Mouse (Mus musculus) heart, embryonic 11.5 days (tissue): ENCODE measurements at regions not wholly inside any gene's neighbourhood (a gene's known extent, or its start where the extent isn't known, plus 50 kb on each side); places are given as distances from the start of the nearest gene placed in this dataset.

Experiments used
- ATAC-seq: fragments of 200-750 bp; cut with Nextera tagmentation; replicated peaks from 2 replicates; pipeline ENCODE4 v1.8.0; 2017; ENCODE audit warnings: moderate library complexity; ENCODE audit not compliant: insufficient number of reproducible peaks, low FRiP score, low TSS enrichment
- H3K27ac ChIP-seq: fragments of 300-500 bp; sonication (generic); 2 replicates; pipeline ENCODE4 v1.5.1; 2014; ENCODE audit warnings: mild to moderate bottlenecking, low read depth, low read length
- H3K27me3 ChIP-seq: fragments of 300-500 bp; sonication (generic); 2 replicates; pipeline ENCODE4 v1.6.1; 2014; ENCODE audit warnings: mild to moderate bottlenecking, low read length, mixed read lengths; ENCODE audit not compliant: control insufficient read depth, insufficient read depth
- H3K36me3 ChIP-seq: fragments of 300-500 bp; sonication (generic); 2 replicates; pipeline ENCODE4 v1.6.1; 2014; ENCODE audit warnings: mild to moderate bottlenecking, low read length, moderate library complexity, mixed read lengths; ENCODE audit not compliant: control insufficient read depth, insufficient read depth
- H3K4me1 ChIP-seq: fragments of 300-500 bp; sonication (generic); 2 replicates; pipeline ENCODE4 v1.6.1; 2014; ENCODE audit warnings: low read length; ENCODE audit not compliant: control insufficient read depth, insufficient read depth
- H3K4me2 ChIP-seq: fragments of 300-500 bp; sonication (generic); 2 replicates; pipeline ENCODE4 v1.6.1; 2014; ENCODE audit warnings: mild to moderate bottlenecking, moderate library complexity
- H3K4me3 ChIP-seq: fragments of 300-500 bp; sonication (generic); 2 replicates; pipeline ENCODE4 v1.5.1; 2014; ENCODE audit warnings: low read depth, low read length
- H3K9ac ChIP-seq: fragments of 300-500 bp; sonication (generic); 2 replicates; pipeline ENCODE4 v1.6.1; 2014; ENCODE audit warnings: mild to moderate bottlenecking, low read depth, low read length, moderate library complexity
- H3K9me3 ChIP-seq: fragments of 300-500 bp; sonication (generic); replicated peaks from 2 replicates; pipeline ENCODE4 v1.6.1; 2016; ENCODE audit warnings: low read length; ENCODE audit not compliant: control insufficient read depth
- WGBS: fragments of 180-500 bp; shearing (Covaris S2); extraction: QIAGEN DNeasy Blood & Tissue Kit; methylation state at CpG from one replicate; pipeline ENCODE4 v1.1.7; 2014; ENCODE audit not compliant: insufficient replicate concordance; 5-methylcytosine and 5-hydroxymethylcytosine counted together

- 51% methylated on average over 3 of the region's 3 CpGs for WGBS
- Histone ChIP-seq H3K27me3 (no peaks in the 10 kb centered on the region), H3K36me3 (no peaks in the 10 kb centered on the region), H3K9me3 (no peaks in the 10 kb centered on the region), H3K27ac (no peak overlapping the region), H3K9ac (no peak overlapping the region), H3K4me2 (no peak overlapping the region), H3K4me3 (no peak overlapping the region), H3K4me1 (0 out of 2 replicates have a peak, but pooled peaks cover 3% of the 10 kb centered on the region)
- ATAC-seq: no peak
These were observed 398.1 kb upstream of the Id4 start for GRCm38 (mm10) chr13:47862896-47863295.

GRCm38 (mm10) chr13:47868656-47869055, 392.4 kb upstream of the Id4 start:
- no peaks in the 10 kb centered on the region for H3K9me3 ChIP-seq
- H3K27me3 ChIP-seq: no peaks in the 10 kb centered on the region
- H3K4me3 ChIP-seq: no peak overlapping the region
- no peak overlapping the region for H3K4me2 ChIP-seq
- WGBS: 41% methylated on average over 4 of the region's 4 CpGs
- no peaks in the 10 kb centered on the region for H3K36me3 ChIP-seq
- ATAC-seq: no peak
- no peak overlapping the region for H3K27ac ChIP-seq
- no peaks in the 10 kb centered on the region for H3K4me1 ChIP-seq
- H3K9ac ChIP-seq: no peak overlapping the region

- Histone ChIP-seq H3K4me3 (no peak overlapping the region), H3K27ac (no peak overlapping the region), H3K27me3 (no peaks in the 10 kb centered on the region), H3K4me2 (no peak overlapping the region), H3K9ac (no peak overlapping the region), H3K4me1 (no peaks in the 10 kb centered on the region), H3K9me3 (no peaks in the 10 kb centered on the region), H3K36me3 (no peaks in the 10 kb centered on the region)
- WGBS: 63% methylated on average over 10 of the region's 10 CpGs
- ATAC-seq: no peak
These were observed 391.1 kb upstream of the Id4 start for GRCm38 (mm10) chr13:47869670-47870532.

GRCm38 (mm10) chr13:47872645-47873044, 388.4 kb upstream of the Id4 start:
- no peak for ATAC-seq
- Histone ChIP-seq H3K27ac (no peak overlapping the region), H3K9ac (no peak overlapping the region), H3K4me2 (no peak overlapping the region), H3K9me3 (no peaks in the 10 kb centered on the region), H3K4me3 (no peak overlapping the region), H3K36me3 (no peaks in the 10 kb centered on the region), H3K27me3 (no peaks in the 10 kb centered on the region), H3K4me1 (no peaks in the 10 kb centered on the region)
- WGBS: 44% methylated on average over 11 of the region's 11 CpGs

GRCm38 (mm10) chr13:47892569-47892968, 368.5 kb upstream of the Id4 start:
- no peak overlapping the region for H3K4me2 ChIP-seq
- no peaks in the 10 kb centered on the region for H3K4me1 ChIP-seq
- no peaks in the 10 kb centered on the region for H3K36me3 ChIP-seq
- no peak overlapping the region for H3K4me3 ChIP-seq
- no peaks in the 10 kb centered on the region for H3K9me3 ChIP-seq
- no peak for ATAC-seq
- WGBS: 73% methylated on average over 4 of the region's 4 CpGs
- H3K27me3 ChIP-seq: no peaks in the 10 kb centered on the region
- H3K9ac ChIP-seq: no peak overlapping the region
- H3K27ac ChIP-seq: no peak overlapping the region

GRCm38 (mm10) chr13:47894331-47894730, 366.7 kb upstream of the Id4 start:
- WGBS: 60% methylated on average over 1 of the region's 1 CpGs
- no peak for ATAC-seq

GRCm38 (mm10) chr13:47895256-47895655, 365.8 kb upstream of the Id4 start:
- no peaks in the 10 kb centered on the region for H3K36me3 ChIP-seq
- H3K9ac ChIP-seq: no peak overlapping the region
- no peaks in the 10 kb centered on the region for H3K27me3 ChIP-seq
- no peak overlapping the region for H3K27ac ChIP-seq
- H3K4me1 ChIP-seq: no peaks in the 10 kb centered on the region
- no peak overlapping the region for H3K4me2 ChIP-seq
- no peak for ATAC-seq
- H3K9me3 ChIP-seq: no peaks in the 10 kb centered on the region; the same call in 1 of the 2 replicates
- 78% methylated on average over 6 of the region's 6 CpGs for WGBS
- H3K4me3 ChIP-seq: no peak overlapping the region

More at GRCm38 (mm10) chr13:47894331-47894730, 366.7 kb upstream of the Id4 start:
- no peaks in the 10 kb centered on the region for H3K4me1 ChIP-seq
- H3K36me3 ChIP-seq: no peaks in the 10 kb centered on the region
- H3K27ac ChIP-seq: no peak overlapping the region
- no peaks in the 10 kb centered on the region for H3K27me3 ChIP-seq
- H3K4me2 ChIP-seq: no peak overlapping the region
- H3K9ac ChIP-seq: no peak overlapping the region
- H3K4me3 ChIP-seq: no peak overlapping the region
- no peaks in the 10 kb centered on the region; the same call in 1 of the 2 replicates for H3K9me3 ChIP-seq

- H3K27ac ChIP-seq: no peak overlapping the region
- no peak overlapping the region for H3K4me2 ChIP-seq
- ATAC-seq: no peak
- no peak overlapping the region for H3K9ac ChIP-seq
- H3K4me1 ChIP-seq: no peaks in the 10 kb centered on the region
- no peaks in the 10 kb centered on the region; the same call in 1 of the 2 replicates for H3K9me3 ChIP-seq
- no peak overlapping the region for H3K4me3 ChIP-seq
- no peaks in the 10 kb centered on the region for H3K36me3 ChIP-seq
- no peaks in the 10 kb centered on the region for H3K27me3 ChIP-seq
- WGBS: 80% methylated on average over 4 of the region's 4 CpGs
These were observed 364.4 kb upstream of the Id4 start for GRCm38 (mm10) chr13:47896646-47897045.
